Mouse (Mus musculus) cerebellum, adult 2 months (tissue): ENCODE measurements around the gene Stim2. TPM values are rescaled to one million over a fixed set of nuclear protein-coding genes. Genes with fewer than 3 reads are reported as not detected.
A peak's percentile ranks its signal among the peaks of the same experiment; 100 is the strongest.

Experiments used
- DNase-seq, 2 experiments: peaks; one replicate each; pipeline ENCODE4 v3.0.0; 2021
- H3K27ac ChIP-seq: fragments of 200-500 bp; 2 replicates; pipeline ENCODE4 v1.5.1; 2012; ENCODE audit warnings: low read length, control low read depth, inconsistent platforms; ENCODE audit not compliant: insufficient read depth
- H3K27me3 ChIP-seq: fragments of 200-500 bp; 2 replicates; pipeline ENCODE4 v1.6.1; 2012; ENCODE audit warnings: inconsistent platforms, mild to moderate bottlenecking, low read length, moderate library complexity; ENCODE audit not compliant: control insufficient read depth, insufficient read depth
- H3K4me1 ChIP-seq: fragments of 200-500 bp; 2 replicates; pipeline ENCODE4 v1.6.1; 2011; ENCODE audit warnings: low read length; ENCODE audit not compliant: control insufficient read depth, insufficient read depth
- H3K4me3 ChIP-seq: fragments of 200-500 bp; replicated peaks from 2 replicates; pipeline ENCODE3; 2011; ENCODE audit warnings: mild to moderate bottlenecking, low read depth, low read length, control low read depth; ENCODE audit not compliant: insufficient read depth
- CTCF ChIP-seq: fragments of 200-500 bp; IDR thresholded peaks from 2 replicates; pipeline ENCODE4 v1.5.1; 2011; ENCODE audit warnings: low read depth, mild to moderate bottlenecking, control low read depth, low read length, moderate library complexity, borderline replicate concordance; ENCODE audit not compliant: insufficient read depth
- POLR2A ChIP-seq: fragments of 200-500 bp; IDR thresholded peaks from 2 replicates; pipeline ENCODE4 v1.6.1; 2011; ENCODE audit warnings: low read length, control low read depth, borderline replicate concordance; ENCODE audit not compliant: insufficient read depth
- WGBS: fragments of 180-500 bp; shearing (Covaris S2); methylation state at CpG from one replicate; pipeline ENCODE4 v1.1.7; 2018; 5-methylcytosine and 5-hydroxymethylcytosine counted together
- polyA plus RNA-seq: library from polyadenylated mRNA; depleted of rRNA; stranded (reverse); fragments of >200 nt; gene quantifications from 2 replicates; pipeline ENCODE4 v1.2.3, GENCODE M21; 2012

The Stim2 gene
- polyA plus RNA-seq, 1 experiment: 28.2 TPM

GRCm38 (mm10) chr5:54053673-54054366 lies 55.5 kb downstream of the Stim2 start:
- WGBS: 77% methylated on average over 7 of the region's 7 CpGs
- Histone ChIP-seq H3K4me3 (no peak overlapping the region), H3K27ac (no peak overlapping the region), H3K27me3 (no peaks in the 10 kb centered on the region), H3K4me1 (peaks cover 3% of the 10 kb centered on the region; the same call in 1 of the 2 replicates)
- DNase-seq: no peak
- no peak for TF ChIP-seq POLR2A
- no peak for TF ChIP-seq CTCF

DNA sequence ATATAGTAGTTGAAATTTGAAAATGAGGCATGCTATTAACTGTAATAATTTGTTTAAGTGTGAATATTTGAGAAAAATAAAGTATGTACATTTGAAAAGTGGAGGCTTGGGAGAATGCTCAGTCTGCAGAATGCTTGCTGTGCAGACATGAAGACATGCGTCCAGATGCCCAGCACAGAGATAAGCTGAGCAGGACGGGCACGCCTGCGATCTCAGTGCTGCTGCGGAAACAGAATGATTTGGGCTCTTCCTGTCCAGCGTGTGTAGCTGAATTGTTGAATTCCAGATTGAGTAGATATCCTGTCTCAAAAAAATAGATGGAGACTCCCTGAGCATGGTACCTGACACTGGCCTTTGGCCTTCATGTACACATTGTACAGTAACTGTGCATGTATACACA lies 58.0 kb downstream of the Stim2 start:
- no peak overlapping the region for H3K4me3 ChIP-seq
- no peaks in the 10 kb centered on the region for H3K27me3 ChIP-seq
- TF ChIP-seq CTCF: no peak
- TF ChIP-seq POLR2A: no peak
- H3K27ac ChIP-seq: no peak overlapping the region
- DNase-seq: no peak
- WGBS: 96% methylated on average over 6 of the region's 6 CpGs
- H3K4me1 ChIP-seq: no peaks in the 10 kb centered on the region; the same call in 1 of the 2 replicates

GRCm38 (mm10) chr5:54059998-54060397 lies 61.7 kb downstream of the Stim2 start:
- 36% methylated on average over 6 of the region's 6 CpGs for WGBS
- no peak overlapping the region for H3K27ac ChIP-seq
- peak; percentile 34 to 57 for DNase-seq
- H3K4me1 ChIP-seq: no peaks in the 10 kb centered on the region
- TF ChIP-seq POLR2A (no peak), CTCF (no peak)
- H3K4me3 ChIP-seq: no peak overlapping the region
- no peaks in the 10 kb centered on the region for H3K27me3 ChIP-seq

DNA sequence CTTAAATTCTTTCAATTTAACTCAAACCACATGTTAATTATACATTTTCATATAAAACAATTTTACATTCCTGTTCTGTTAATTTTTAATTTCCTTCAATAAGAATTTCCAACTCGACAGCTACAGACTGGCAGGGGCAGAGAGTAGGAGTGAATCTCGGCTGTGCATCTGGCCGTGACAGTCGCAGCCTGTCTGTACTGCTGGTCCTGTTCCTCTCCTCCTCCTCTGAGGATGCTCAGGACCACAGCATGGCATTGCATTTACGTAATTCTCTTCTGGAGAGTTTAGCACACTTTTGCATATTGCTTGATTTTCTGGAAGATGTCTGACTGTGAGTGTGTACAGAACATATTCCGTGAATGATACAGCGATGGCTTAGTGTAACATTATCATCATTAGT lies 63.8 kb downstream of the Stim2 start:
- no peaks in the 10 kb centered on the region for H3K4me1 ChIP-seq
- no peak overlapping the region for H3K27ac ChIP-seq
- H3K4me3 ChIP-seq: no peak overlapping the region
- WGBS: 76% methylated on average over 7 of the region's 7 CpGs
- TF ChIP-seq POLR2A: no peak
- TF ChIP-seq CTCF: no peak
- no peak for DNase-seq
- H3K27me3 ChIP-seq: no peaks in the 10 kb centered on the region

DNA sequence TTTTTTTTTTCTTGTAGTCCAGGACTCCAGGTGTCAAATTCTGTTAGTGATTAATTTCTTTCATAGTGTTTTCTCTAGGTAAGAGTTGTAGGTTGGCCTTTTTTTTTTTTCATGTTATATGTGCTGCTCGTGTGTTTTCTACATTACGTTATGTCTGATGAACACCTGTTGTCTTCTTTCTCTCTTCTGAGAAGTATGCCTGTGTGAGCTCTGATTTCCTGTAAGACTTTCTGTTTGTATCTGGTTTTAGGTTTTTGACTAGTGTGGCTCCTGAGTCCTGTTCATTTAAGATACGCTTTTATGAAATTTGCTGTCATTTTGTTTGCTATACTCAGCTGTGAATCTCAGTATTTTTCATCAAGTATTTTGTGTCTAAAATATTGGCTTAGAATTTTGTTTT lies 69.3 kb downstream of the Stim2 start:
- H3K4me3 ChIP-seq: no peak overlapping the region
- H3K27ac ChIP-seq: no peak overlapping the region
- WGBS: 92% methylated on average over 3 of the region's 3 CpGs
- no peak for DNase-seq
- no peaks in the 10 kb centered on the region for H3K27me3 ChIP-seq
- no peaks in the 10 kb centered on the region for H3K4me1 ChIP-seq
- TF ChIP-seq POLR2A: no peak
- TF ChIP-seq CTCF: no peak

DNA sequence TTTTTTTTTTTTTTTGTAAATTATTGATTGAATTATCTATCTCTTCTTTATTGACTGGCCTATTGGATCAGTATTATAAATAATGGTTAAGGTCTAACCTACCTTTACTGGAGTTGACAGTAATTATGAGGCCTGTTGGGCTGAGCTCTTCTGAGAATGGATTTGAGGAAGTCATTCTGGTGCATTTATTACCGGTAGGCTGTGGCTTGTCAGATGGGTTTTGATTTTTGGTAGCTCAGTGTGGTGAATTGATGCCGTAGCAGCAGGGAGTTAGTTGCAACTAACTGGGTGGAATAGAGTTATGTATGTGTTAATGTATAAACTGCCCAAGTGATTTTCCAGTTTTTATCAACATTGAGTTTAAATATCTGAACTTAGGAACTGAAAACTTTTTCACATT lies 72.2 kb downstream of the Stim2 start:
- 81% methylated on average over 2 of the region's 2 CpGs for WGBS
- peaks cover 5% of the 10 kb centered on the region; the same call in 1 of the 2 replicates for H3K4me1 ChIP-seq

GRCm38 (mm10) chr5:54071288-54071687 lies 73.0 kb downstream of the Stim2 start:
- TF ChIP-seq POLR2A (no peak), CTCF (no peak)

More for the DNA sequence above, 72.2 kb downstream of the Stim2 start:
- H3K27ac ChIP-seq: no peak overlapping the region
- H3K27me3 ChIP-seq: no peaks in the 10 kb centered on the region
- no peak for DNase-seq
- no peak for TF ChIP-seq CTCF
- no peak for TF ChIP-seq POLR2A
- H3K4me3 ChIP-seq: no peak overlapping the region

DNA sequence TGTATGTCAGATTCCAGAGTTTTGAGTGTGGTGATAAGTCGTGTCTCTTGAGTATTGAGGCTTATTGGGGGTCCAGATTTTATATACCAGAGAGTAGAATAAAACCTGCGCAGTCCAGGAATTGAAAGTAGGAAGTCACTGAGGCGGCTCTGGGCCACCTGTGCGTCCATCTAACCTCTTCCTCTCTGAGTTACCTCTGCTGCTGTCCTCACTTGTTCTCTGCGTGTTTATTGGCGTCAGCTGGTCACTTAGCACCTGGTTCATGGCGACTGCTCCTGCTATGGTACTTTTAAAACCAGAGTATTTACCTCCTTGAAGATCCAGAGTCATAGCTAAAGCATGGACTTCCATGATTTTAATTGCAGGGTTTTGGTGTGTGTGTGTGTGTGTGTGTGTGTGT lies 73.4 kb downstream of the Stim2 start:
- no peak for DNase-seq
- H3K4me3 ChIP-seq: no peak overlapping the region
- H3K27ac ChIP-seq: no peak overlapping the region
- no peaks in the 10 kb centered on the region for H3K27me3 ChIP-seq
- TF ChIP-seq CTCF: no peak
- no peak for TF ChIP-seq POLR2A
- H3K4me1 ChIP-seq: peaks cover 5% of the 10 kb centered on the region; the same call in 1 of the 2 replicates
- WGBS: 90% methylated on average over 7 of the region's 7 CpGs

More at GRCm38 (mm10) chr5:54071288-54071687, 73.0 kb downstream of the Stim2 start:
- 86% methylated on average over 5 of the region's 5 CpGs for WGBS
- peaks cover 5% of the 10 kb centered on the region; the same call in 1 of the 2 replicates for H3K4me1 ChIP-seq
- DNase-seq: no peak
- no peaks in the 10 kb centered on the region for H3K27me3 ChIP-seq
- H3K4me3 ChIP-seq: no peak overlapping the region
- no peak overlapping the region for H3K27ac ChIP-seq
